Mouse (Mus musculus): ENCODE measurements around the gene Gm19402. TPM values are rescaled to one million over a fixed set of nuclear protein-coding genes. Genes with fewer than 3 reads are reported as not detected.

Gm19402 gene
- polyA plus RNA-seq, 1 experiment from 2014 or later: not detected

- Histone ChIP-seq H3K4me3 (ENCODE audit: low read depth, low read length) (no peak overlapping the region), H3K27ac (replicated peaks; ENCODE audit: low read depth, low read length) (no peak overlapping the region), H3K4me2 (ENCODE audit: low read depth, severe bottlenecking) (no peak overlapping the region), H3K9me3 (ENCODE audit: control insufficient read depth, low read length) (no peaks in the 10 kb centered on the region), H3K36me3 (ENCODE audit: control insufficient read depth, insufficient read depth, low read length) (no peaks in the 10 kb centered on the region), H3K27me3 (ENCODE audit: control insufficient read depth, insufficient read depth, low read length) (peaks cover 30% of the 10 kb centered on the region), H3K9ac (ENCODE audit: low read length) (no peak overlapping the region), H3K4me1 (ENCODE audit: control insufficient read depth, insufficient read depth, low read length) (peaks cover 19% of the 10 kb centered on the region)
- 78% methylated on average over 7 of the region's 7 CpGs for WGBS
- DNase-seq (ENCODE audit: low spot score) (no peak), ATAC-seq (ENCODE audit: insufficient number of reproducible peaks, low FRiP score, low TSS enrichment, low read depth) (no peak)
These were observed 7.6 kb downstream of the Gm19402 start for GRCm38 (mm10) chr10:77682994-77683393.

- DNase-seq (ENCODE audit: low spot score) (peak; percentile 75), ATAC-seq (ENCODE audit: insufficient number of reproducible peaks, low FRiP score, low TSS enrichment, low read depth) (no peak)
- H3K36me3 ChIP-seq (ENCODE audit: control insufficient read depth, insufficient read depth, low read length): no peaks in the 10 kb centered on the region
- under 1% methylated on average over 35 of the region's 35 CpGs for WGBS
- peak overlapping the region; percentile 29 for H3K4me3 ChIP-seq (ENCODE audit: low read depth, low read length)
- H3K27me3 ChIP-seq (ENCODE audit: control insufficient read depth, insufficient read depth, low read length): peaks cover 14% of the 10 kb centered on the region
- H3K9ac ChIP-seq (ENCODE audit: low read length): peak overlapping the region; percentile 37
- H3K9me3 ChIP-seq (ENCODE audit: control insufficient read depth, low read length): no peaks in the 10 kb centered on the region; the same call in 1 of the 2 replicates
- no peak overlapping the region for H3K27ac ChIP-seq (replicated peaks; ENCODE audit: low read depth, low read length)
- peak overlapping the region; percentile 82 for H3K4me2 ChIP-seq (ENCODE audit: low read depth, severe bottlenecking)
- H3K4me1 ChIP-seq (ENCODE audit: control insufficient read depth, insufficient read depth, low read length): peaks cover 23% of the 10 kb centered on the region
These were observed 13.0 kb downstream of the Gm19402 start for GRCm38 (mm10) chr10:77677562-77677961.

- Histone ChIP-seq H3K9ac (ENCODE audit: low read length) (no peak overlapping the region), H3K4me2 (ENCODE audit: low read depth, severe bottlenecking) (no peak overlapping the region), H3K27ac (replicated peaks; ENCODE audit: low read depth, low read length) (no peak overlapping the region), H3K4me1 (ENCODE audit: control insufficient read depth, insufficient read depth, low read length) (peaks cover 20% of the 10 kb centered on the region), H3K9me3 (ENCODE audit: control insufficient read depth, low read length) (no peaks in the 10 kb centered on the region; the same call in 1 of the 2 replicates), H3K27me3 (ENCODE audit: control insufficient read depth, insufficient read depth, low read length) (peaks cover 14% of the 10 kb centered on the region), H3K36me3 (ENCODE audit: control insufficient read depth, insufficient read depth, low read length) (no peaks in the 10 kb centered on the region), H3K4me3 (ENCODE audit: low read depth, low read length) (no peak overlapping the region)
- DNase-seq (ENCODE audit: low spot score): no peak
- ATAC-seq (ENCODE audit: insufficient number of reproducible peaks, low FRiP score, low TSS enrichment, low read depth): no peak
- 62% methylated on average over 13 of the region's 13 CpGs for WGBS
These were observed 16.8 kb downstream of the Gm19402 start for GRCm38 (mm10) chr10:77673765-77674164.

GRCm38 (mm10) chr10:77671519-77671918 is 19.0 kb downstream of the Gm19402 start:
- 60% methylated on average over 4 of the region's 4 CpGs for WGBS
- no peak overlapping the region for H3K27ac ChIP-seq (replicated peaks; ENCODE audit: low read depth, low read length)
- no peak for DNase-seq (ENCODE audit: low spot score)

GRCm38 (mm10) chr10:77670710-77671109 is 19.8 kb downstream of the Gm19402 start:
- H3K9ac ChIP-seq (ENCODE audit: low read length): no peak overlapping the region
- 79% methylated on average over 4 of the region's 4 CpGs for WGBS
- no peak overlapping the region for H3K4me2 ChIP-seq (ENCODE audit: low read depth, severe bottlenecking)
- no peaks in the 10 kb centered on the region; the same call in 1 of the 2 replicates for H3K9me3 ChIP-seq (ENCODE audit: control insufficient read depth, low read length)
- H3K36me3 ChIP-seq (ENCODE audit: control insufficient read depth, insufficient read depth, low read length): no peaks in the 10 kb centered on the region
- ATAC-seq (ENCODE audit: insufficient number of reproducible peaks, low FRiP score, low TSS enrichment, low read depth) (no peak), DNase-seq (ENCODE audit: low spot score) (no peak)
- no peaks in the 10 kb centered on the region for H3K27me3 ChIP-seq (ENCODE audit: control insufficient read depth, insufficient read depth, low read length)
- peaks cover 5% of the 10 kb centered on the region; the same call in 1 of the 2 replicates for H3K4me1 ChIP-seq (ENCODE audit: control insufficient read depth, insufficient read depth, low read length)
- no peak overlapping the region for H3K4me3 ChIP-seq (ENCODE audit: low read depth, low read length)
- no peak overlapping the region for H3K27ac ChIP-seq (replicated peaks; ENCODE audit: low read depth, low read length)

More at GRCm38 (mm10) chr10:77671519-77671918, 19.0 kb downstream of the Gm19402 start:
- peaks cover 5% of the 10 kb centered on the region; the same call in 1 of the 2 replicates for H3K4me1 ChIP-seq (ENCODE audit: control insufficient read depth, insufficient read depth, low read length)
- H3K9me3 ChIP-seq (ENCODE audit: control insufficient read depth, low read length): no peaks in the 10 kb centered on the region; the same call in 1 of the 2 replicates
- no peaks in the 10 kb centered on the region; the same call in 1 of the 2 replicates for H3K27me3 ChIP-seq (ENCODE audit: control insufficient read depth, insufficient read depth, low read length)
- no peak overlapping the region for H3K9ac ChIP-seq (ENCODE audit: low read length)
- no peak overlapping the region for H3K4me3 ChIP-seq (ENCODE audit: low read depth, low read length)
- no peak overlapping the region for H3K4me2 ChIP-seq (ENCODE audit: low read depth, severe bottlenecking)
- H3K36me3 ChIP-seq (ENCODE audit: control insufficient read depth, insufficient read depth, low read length): no peaks in the 10 kb centered on the region
- ATAC-seq (ENCODE audit: insufficient number of reproducible peaks, low FRiP score, low TSS enrichment, low read depth): no peak

- H3K4me1 ChIP-seq (ENCODE audit: control insufficient read depth, insufficient read depth, low read length): peaks cover 3% of the 10 kb centered on the region; the same call in 1 of the 2 replicates
- H3K9ac ChIP-seq (ENCODE audit: low read length): no peak overlapping the region
- ATAC-seq (ENCODE audit: insufficient number of reproducible peaks, low FRiP score, low TSS enrichment, low read depth) (no peak), DNase-seq (ENCODE audit: low spot score) (no peak)
- no peaks in the 10 kb centered on the region for H3K27me3 ChIP-seq (ENCODE audit: control insufficient read depth, insufficient read depth, low read length)
- H3K36me3 ChIP-seq (ENCODE audit: control insufficient read depth, insufficient read depth, low read length): no peaks in the 10 kb centered on the region
- H3K9me3 ChIP-seq (ENCODE audit: control insufficient read depth, low read length): no peaks in the 10 kb centered on the region
- H3K4me3 ChIP-seq (ENCODE audit: low read depth, low read length): no peak overlapping the region
- H3K27ac ChIP-seq (replicated peaks; ENCODE audit: low read depth, low read length): no peak overlapping the region
- no peak overlapping the region for H3K4me2 ChIP-seq (ENCODE audit: low read depth, severe bottlenecking)
- 87% methylated on average over 4 of the region's 4 CpGs for WGBS
These were observed 23.2 kb downstream of the Gm19402 start for GRCm38 (mm10) chr10:77667402-77667801.

- ATAC-seq (ENCODE audit: insufficient number of reproducible peaks, low FRiP score, low TSS enrichment, low read depth) (no peak; the same call in 1 of the 2 replicates), DNase-seq (ENCODE audit: low spot score) (no peak)
- H3K9me3 ChIP-seq (ENCODE audit: control insufficient read depth, low read length): no peaks in the 10 kb centered on the region
- H3K27ac ChIP-seq (replicated peaks; ENCODE audit: low read depth, low read length): no peak overlapping the region
- peaks cover 3% of the 10 kb centered on the region; the same call in 1 of the 2 replicates for H3K4me1 ChIP-seq (ENCODE audit: control insufficient read depth, insufficient read depth, low read length)
- no peak overlapping the region for H3K4me2 ChIP-seq (ENCODE audit: low read depth, severe bottlenecking)
- no peaks in the 10 kb centered on the region for H3K27me3 ChIP-seq (ENCODE audit: control insufficient read depth, insufficient read depth, low read length)
- H3K4me3 ChIP-seq (ENCODE audit: low read depth, low read length): no peak overlapping the region
- 84% methylated on average over 8 of the region's 8 CpGs for WGBS
- no peaks in the 10 kb centered on the region; the same call in 1 of the 2 replicates for H3K36me3 ChIP-seq (ENCODE audit: control insufficient read depth, insufficient read depth, low read length)
- no peak overlapping the region for H3K9ac ChIP-seq (ENCODE audit: low read length)
These were observed 24.2 kb downstream of the Gm19402 start for GRCm38 (mm10) chr10:77666342-77666741.

- H3K4me3 ChIP-seq (ENCODE audit: low read depth, low read length): no peak overlapping the region; the same call in 1 of the 2 replicates
- WGBS: 21% methylated on average over 43 of the region's 43 CpGs
- H3K4me1 ChIP-seq (ENCODE audit: control insufficient read depth, insufficient read depth, low read length): peaks cover 3% of the 10 kb centered on the region; the same call in 1 of the 2 replicates
- no peaks in the 10 kb centered on the region; the same call in 1 of the 2 replicates for H3K36me3 ChIP-seq (ENCODE audit: control insufficient read depth, insufficient read depth, low read length)
- H3K27ac ChIP-seq (replicated peaks; ENCODE audit: low read depth, low read length): no peak overlapping the region
- H3K27me3 ChIP-seq (ENCODE audit: control insufficient read depth, insufficient read depth, low read length): no peaks in the 10 kb centered on the region
- H3K4me2 ChIP-seq (ENCODE audit: low read depth, severe bottlenecking): peak overlapping the region; percentile 38; the same call in 1 of the 2 replicates
- H3K9ac ChIP-seq (ENCODE audit: low read length): no peak overlapping the region
- ATAC-seq (ENCODE audit: insufficient number of reproducible peaks, low FRiP score, low TSS enrichment, low read depth): peak; percentile 60; the same call in 1 of the 2 replicates
- peak; percentile 60 for DNase-seq (ENCODE audit: low spot score)
- H3K9me3 ChIP-seq (ENCODE audit: control insufficient read depth, low read length): no peaks in the 10 kb centered on the region
These were observed 26.4 kb downstream of the Gm19402 start for GRCm38 (mm10) chr10:77663949-77664665.
